Mouse (Mus musculus) WW6 (cell line): ENCODE data around the gene Cstf3.

Experiments
- DNase-seq: peaks from one replicate; pipeline ENCODE4 v3.0.0-alpha.2; 2013; ENCODE audit warnings: low read depth, low spot score

The Cstf3 gene

GRCm38 (mm10) chr2:104604718-104605117 is 14.4 kb downstream of the Cstf3 start:
- DNase-seq: no peak

- DNase-seq: no peak
Observed at GRCm38 (mm10) chr2:104605560-104605959, 15.2 kb downstream of the Cstf3 start.

GRCm38 (mm10) chr2:104614786-104615185 is 24.5 kb downstream of the Cstf3 start:
- no peak for DNase-seq

GRCm38 (mm10) chr2:104615985-104616711 is 25.8 kb downstream of the Cstf3 start:
- no peak for DNase-seq

- DNase-seq: no peak
Observed at GRCm38 (mm10) chr2:104658659-104659058, 68.3 kb downstream of the Cstf3 start.

GRCm38 (mm10) chr2:104663372-104664100 is 73.2 kb downstream of the Cstf3 start:
- DNase-seq: no peak

GRCm38 (mm10) chr2:104669122-104669804 is 78.9 kb downstream of the Cstf3 start:
- no peak for DNase-seq

GRCm38 (mm10) chr2:104671724-104672123 is 81.4 kb downstream of the Cstf3 start:
- no peak for DNase-seq

GRCm38 (mm10) chr2:104677326-104677725 is 87.0 kb downstream of the Cstf3 start:
- DNase-seq: no peak

GRCm38 (mm10) chr2:104684771-104685170 is 94.4 kb downstream of the Cstf3 start:
- DNase-seq: no peak

- DNase-seq: peak; percentile 68
Observed at GRCm38 (mm10) chr2:104685418-104685817, 95.1 kb downstream of the Cstf3 start.

GRCm38 (mm10) chr2:104687261-104687660 is 96.9 kb downstream of the Cstf3 start:
- no peak for DNase-seq

- no peak for DNase-seq
Observed at GRCm38 (mm10) chr2:104688321-104688720, 98.0 kb downstream of the Cstf3 start.

GRCm38 (mm10) chr2:104688724-104689123 is 98.4 kb downstream of the Cstf3 start:
- DNase-seq: no peak

- no peak for DNase-seq
Observed at GRCm38 (mm10) chr2:104690720-104691119, 100.4 kb downstream of the Cstf3 start.

- no peak for DNase-seq
Observed at GRCm38 (mm10) chr2:104692551-104692950, 102.2 kb downstream of the Cstf3 start.

GRCm38 (mm10) chr2:104699659-104700058 is 109.3 kb downstream of the Cstf3 start:
- no peak for DNase-seq

- DNase-seq: no peak
Observed at GRCm38 (mm10) chr2:104703158-104703557, 112.8 kb downstream of the Cstf3 start.

- no peak for DNase-seq
Observed at GRCm38 (mm10) chr2:104704355-104704754, 114.0 kb downstream of the Cstf3 start.

- DNase-seq: no peak
Observed at GRCm38 (mm10) chr2:104709786-104710337, 119.5 kb downstream of the Cstf3 start.

GRCm38 (mm10) chr2:104710670-104711370 is 120.5 kb downstream of the Cstf3 start:
- no peak for DNase-seq
